Mouse (Mus musculus) ovary, adult 2 months (tissue): Measurements from ENCODE around the gene Rassf1. TPM values are rescaled to one million over a fixed set of nuclear protein-coding genes. Genes with fewer than 3 reads are reported as not detected.

Source experiments
- polyA plus RNA-seq: library from polyadenylated mRNA; depleted of rRNA; stranded (reverse); fragments of >200 nt; gene quantifications from 2 replicates; pipeline ENCODE4 v1.2.3, GENCODE M21; 2012; rRNA removed

Gene Rassf1
- polyA plus RNA-seq = 40.1 and 43.3 TPM in 2 replicates

DNA sequence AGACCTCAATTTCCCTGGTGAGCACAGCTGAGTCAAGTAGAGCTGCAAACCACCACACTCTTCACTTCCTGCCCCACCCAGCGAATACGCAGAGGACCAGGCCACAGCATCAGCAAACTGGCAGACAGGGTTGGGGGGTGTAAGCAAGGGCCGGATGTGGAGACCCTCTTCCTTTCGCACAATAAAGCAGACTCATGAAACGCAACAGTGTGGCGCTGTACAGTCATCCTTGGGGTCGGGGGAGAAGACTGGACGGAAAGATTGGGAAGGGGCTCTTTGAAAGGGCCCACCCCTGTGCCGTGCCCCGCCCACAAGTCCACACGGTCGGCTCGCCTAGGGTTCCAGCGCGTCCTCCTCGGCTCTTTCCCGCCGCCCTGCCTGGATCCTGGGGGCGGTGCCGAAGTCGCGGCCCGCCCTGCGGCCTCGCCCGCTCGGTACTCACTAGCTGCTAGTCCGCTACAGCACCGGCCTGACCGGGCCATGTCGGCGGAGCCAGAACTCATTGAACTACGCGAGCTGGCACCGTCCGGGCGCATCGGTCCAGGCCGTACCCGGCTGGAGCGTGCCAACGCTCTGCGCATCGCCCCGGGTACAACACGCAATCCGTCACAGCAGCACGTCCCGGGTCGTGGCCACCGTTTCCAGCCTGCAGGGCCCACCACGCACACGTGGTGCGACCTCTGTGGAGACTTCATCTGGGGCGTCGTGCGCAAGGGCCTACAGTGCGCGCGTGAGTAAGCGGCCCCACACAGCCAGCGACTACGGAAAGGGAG lies at the start of gene Rassf1:
Rassf1 (plus strand) TSS at position 439 of the 773 bp plus-strand sequence.

GRCm38 (mm10) chr9:107533791-107534407 lies 17.5 kb upstream of the Rassf1 start, which contains the start of gene Tmem115:
Gene Tmem115 (plus strand): TSS chr9:107533945.

GRCm38 (mm10) chr9:107541474-107542351 lies 9.6 kb upstream of the Rassf1 start, which contains the start of the genes Cyb561d2 and Nprl2:
Gene Cyb561d2 (minus strand): TSS chr9:107542193.
Gene Nprl2 (plus strand): TSS chr9:107542226.

DNA sequence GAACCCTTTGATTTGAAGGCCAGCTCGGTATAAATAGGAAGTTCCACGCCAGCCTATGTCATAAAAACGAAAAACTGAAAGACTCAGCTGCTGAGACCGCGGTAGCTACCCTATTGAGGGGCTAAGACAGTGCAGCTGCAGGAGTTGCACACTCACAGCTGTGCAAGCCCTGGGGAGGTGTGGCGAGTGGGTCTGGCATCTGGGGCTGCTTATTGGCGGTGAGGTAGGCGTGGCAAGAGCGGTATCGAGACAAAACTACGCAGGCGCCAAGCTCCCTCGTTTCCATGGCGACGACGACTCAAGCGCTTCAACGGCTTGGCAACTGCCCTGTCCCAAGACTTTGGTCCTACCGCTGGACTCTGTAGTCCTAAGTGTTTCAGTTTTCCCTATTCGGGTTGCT lies 4.3 kb upstream of the Rassf1 start, which contains the start of gene Zmynd10:
Zmynd10 (plus strand) TSS at position 273 of the 400 bp plus-strand sequence.

DNA sequence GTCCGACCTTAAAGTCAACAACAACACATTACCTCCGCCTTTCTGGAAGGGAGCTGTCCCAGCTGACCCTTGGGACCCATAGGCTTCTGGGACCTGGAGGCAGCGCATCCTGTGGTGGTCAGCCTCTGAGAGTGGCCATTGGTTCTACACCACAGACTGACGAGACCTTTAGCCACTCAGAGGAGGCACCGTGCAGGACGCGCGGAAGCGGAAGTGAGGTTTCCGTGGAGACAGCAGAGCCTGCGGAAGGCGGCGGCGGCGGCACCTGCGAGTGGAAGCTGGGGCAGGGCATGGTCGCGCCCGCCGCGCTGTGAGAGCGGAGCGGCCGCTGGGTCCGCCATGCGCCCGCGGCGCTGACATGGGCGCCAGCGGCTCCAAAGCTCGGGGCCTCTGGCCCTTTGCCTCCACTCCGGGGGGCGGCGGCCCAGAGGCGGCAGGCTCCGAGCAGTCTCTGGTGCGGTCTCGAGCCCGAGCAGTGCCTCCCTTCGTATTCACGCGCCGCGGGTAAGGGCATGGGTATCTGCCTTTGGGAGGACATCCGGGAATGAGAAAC lies 11.8 kb downstream of the Rassf1 start, which contains the start of gene Tusc2:
Tusc2 (plus strand) TSS at position 227 of the 553 bp plus-strand sequence.

DNA sequence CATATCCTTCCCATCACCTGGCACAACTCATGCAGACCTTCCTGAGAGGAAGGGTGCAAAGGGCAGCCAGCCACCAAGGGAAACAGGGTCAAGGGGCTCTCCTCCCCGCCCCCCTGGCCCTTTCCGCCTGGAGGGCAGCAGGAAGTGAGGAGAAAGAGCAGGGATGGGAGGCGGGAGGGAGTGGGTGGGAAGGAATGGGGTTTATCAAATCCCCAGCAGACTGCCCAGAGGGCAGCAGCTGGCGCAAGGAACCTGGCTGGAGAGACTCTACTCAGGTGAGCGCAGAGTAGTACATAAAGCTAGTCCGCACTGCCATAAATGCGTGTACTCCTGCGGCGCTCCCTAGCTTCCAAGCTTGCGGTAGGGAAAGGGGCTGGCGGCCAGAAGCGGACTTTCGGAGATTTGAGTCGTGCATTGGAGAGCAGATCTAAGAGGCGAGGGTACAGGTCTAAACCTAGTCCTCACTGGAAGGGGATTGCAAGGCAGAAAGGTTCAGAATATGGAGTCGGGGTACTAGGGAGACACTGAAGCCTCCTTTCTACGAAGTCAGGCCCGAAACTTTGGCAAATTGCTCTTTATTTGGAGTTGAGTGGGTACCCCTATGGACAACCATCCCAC lies 16.5 kb downstream of the Rassf1 start, which contains the start of gene Hyal2:
Hyal2 (plus strand) TSS at position 244 of the 618 bp plus-strand sequence.

GRCm38 (mm10) chr9:107576357-107577107 lies 25.2 kb downstream of the Rassf1 start, which contains the start of gene Hyal1:
Gene Hyal1 (plus strand): TSS chr9:107576927.

GRCm38 (mm10) chr9:107578587-107578986 lies 27.2 kb downstream of the Rassf1 start, which contains the start of gene Naa80:
Gene Naa80 (plus strand): TSS chr9:107578887.

GRCm38 (mm10) chr9:107580501-107581317 lies 29.4 kb downstream of the Rassf1 start, which contains the start of gene Hyal3:
Gene Hyal3 (plus strand): TSS chr9:107580818.

DNA sequence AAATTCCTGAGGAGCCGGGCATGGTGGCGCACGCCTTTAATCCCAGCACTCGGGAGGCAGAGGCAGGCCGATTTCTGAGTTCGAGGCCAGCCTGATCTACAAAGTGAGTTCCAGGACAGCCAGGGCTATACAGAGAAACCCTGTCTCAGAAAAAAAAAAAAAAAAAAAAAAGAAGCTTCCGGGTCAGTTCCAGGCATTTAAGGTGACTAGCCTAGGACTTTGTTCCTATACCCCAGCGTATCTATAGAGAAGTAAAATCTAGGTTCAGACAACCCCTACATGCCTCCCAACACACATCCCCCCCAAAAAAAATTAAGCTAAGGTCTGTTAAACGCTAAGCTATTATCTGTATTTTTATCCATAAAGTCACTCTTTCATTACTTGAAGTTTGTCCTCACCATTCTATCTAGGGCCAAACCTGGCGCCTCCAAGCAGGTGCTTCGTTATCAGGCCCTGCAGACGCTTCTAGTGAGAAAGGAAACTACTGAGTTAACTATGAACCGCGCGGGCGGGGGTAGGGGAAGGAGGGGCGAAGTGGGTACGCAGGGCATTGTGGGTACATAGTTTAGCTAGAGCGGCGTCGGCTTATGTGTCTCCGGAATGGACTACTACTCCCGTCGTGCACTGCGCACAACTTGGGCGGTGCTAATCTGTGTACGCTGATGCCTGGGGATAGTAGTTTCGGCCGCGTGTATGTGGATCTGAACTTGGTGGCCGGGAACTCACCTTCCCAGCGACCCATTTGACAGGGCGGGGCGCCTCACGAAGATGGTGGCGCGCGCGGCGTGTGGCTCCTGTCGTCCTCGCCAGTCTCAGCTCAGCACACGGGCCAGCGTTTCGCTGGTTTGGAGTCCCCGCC lies 35.8 kb downstream of the Rassf1 start, which contains the start of gene Ifrd2:
Ifrd2 (plus strand) TSS at position 669 of the 859 bp plus-strand sequence.

DNA sequence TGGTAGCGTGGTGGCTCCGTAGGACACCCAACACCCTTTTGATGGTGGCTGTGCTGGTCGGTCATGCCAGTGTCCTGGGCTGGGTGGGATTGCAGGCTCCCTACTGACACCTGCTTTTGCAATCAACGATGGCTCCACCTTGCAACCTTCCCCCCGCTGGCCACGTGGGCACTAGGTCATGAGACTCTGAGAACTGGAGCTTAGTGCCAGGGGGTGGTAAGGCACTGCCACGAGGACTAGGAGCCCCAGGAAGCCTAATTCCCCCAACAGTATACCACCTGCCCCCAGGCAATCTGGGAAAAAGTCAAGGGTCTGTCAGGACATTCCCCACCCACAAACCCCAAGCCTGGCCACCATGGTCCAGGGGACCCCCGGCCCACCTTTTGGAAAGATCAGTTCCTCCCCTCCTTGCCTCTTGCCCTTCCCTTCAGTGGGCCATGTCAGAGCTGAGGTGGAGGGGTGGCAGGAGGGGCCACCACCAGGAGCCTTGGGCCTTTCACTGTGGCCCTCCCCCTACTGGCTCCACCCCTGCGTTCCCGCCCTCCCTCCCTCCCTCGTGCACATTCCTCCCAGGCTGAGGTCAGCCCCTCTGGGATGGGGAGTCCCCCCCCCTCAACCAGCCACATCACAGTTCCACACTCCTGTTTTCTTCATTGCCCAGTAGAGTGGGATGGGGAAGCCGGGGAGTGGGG lies 57.5 kb downstream of the Rassf1 start, which contains the start of gene Sema3b:
Sema3b (minus strand) TSS at position 489 of the 692 bp plus-strand sequence.

Other genes with a start within 250 kb of the Rassf1 start
- gene Hemk1, start 213.2 kb upstream of the Rassf1 start, polyA plus RNA-seq = 19.0 and 27.1 TPM in 2 replicates
- 0.86 and 1.1 TPM in 2 replicates for gene 6430571L13Rik, start 211.0 kb upstream of the Rassf1 start, polyA plus RNA-seq
- gene Cacna2d2, start 151.9 kb upstream of the Rassf1 start, polyA plus RNA-seq = 4.9 and 5.3 TPM in 2 replicates
- 86.5 and 92.7 TPM in 2 replicates for gene Tmem115, start 17.6 kb upstream of the Rassf1 start, polyA plus RNA-seq
- 70.4 and 85.0 TPM in 2 replicates for gene Cyb561d2, start 9.4 kb upstream of the Rassf1 start, polyA plus RNA-seq
- gene Nprl2, start 9.3 kb upstream of the Rassf1 start, polyA plus RNA-seq = 31.6 and 40.4 TPM in 2 replicates
- 13.6 and 15.0 TPM in 2 replicates for gene Zmynd10, start 4.3 kb upstream of the Rassf1 start, polyA plus RNA-seq
- gene Tusc2, start 11.7 kb downstream of the Rassf1 start, polyA plus RNA-seq = 74.2 and 84.8 TPM in 2 replicates
- 121 and 127 TPM in 2 replicates for gene Hyal2, start 16.4 kb downstream of the Rassf1 start, polyA plus RNA-seq
- 12.8 and 16.7 TPM in 2 replicates for gene Hyal1, start 25.4 kb downstream of the Rassf1 start, polyA plus RNA-seq
- gene Naa80, start 27.3 kb downstream of the Rassf1 start, polyA plus RNA-seq = 97.2 and 99.9 TPM in 2 replicates
- gene Hyal3, start 29.3 kb downstream of the Rassf1 start, polyA plus RNA-seq = 1.7 and 2.0 TPM in 2 replicates
- 62.0 and 68.5 TPM in 2 replicates for gene Ifrd2, start 36.1 kb downstream of the Rassf1 start, polyA plus RNA-seq
- 33.8 and 37.7 TPM in 2 replicates for gene Sema3b, start 57.7 kb downstream of the Rassf1 start, polyA plus RNA-seq
- 769 and 826 TPM in 2 replicates for gene Gnai2, start 83.8 kb downstream of the Rassf1 start, polyA plus RNA-seq
- 286 and 357 TPM in 2 replicates for gene Slc38a3, start 118.0 kb downstream of the Rassf1 start, polyA plus RNA-seq
- gene Gnat1, start 128.2 kb downstream of the Rassf1 start, polyA plus RNA-seq = 0.17 and 0.21 TPM in 2 replicates
- gene Sema3f, start 158.9 kb downstream of the Rassf1 start, polyA plus RNA-seq = 123 and 153 TPM in 2 replicates
- gene Rbm5, start 219.4 kb downstream of the Rassf1 start, polyA plus RNA-seq = 69.0 and 96.6 TPM in 2 replicates